Mouse (Mus musculus) left cerebral cortex, adult 8-10 months (tissue): ENCODE measurements around the gene Ccdc141. TPM values are rescaled to one million over a fixed set of nuclear protein-coding genes. Genes with fewer than 3 reads are reported as not detected.

Source experiments
- DNase-seq, 2 experiments: peaks; one replicate each; pipeline ENCODE4 v3.0.0; 2022; ENCODE audit warnings: low spot score in 2 of 2
- microRNA-seq, 2 experiments: library from miRNA; unstranded; fragments of <30 nt; microRNA quantifications; one replicate each; pipeline ENCODE4 v1.2.0; 2022
- total RNA-seq, 4 experiments: library from RNA; stranded (reverse); gene quantifications; 2 replicates each; pipeline ENCODE4 v1.2.4; 2022

Ccdc141 gene
- total RNA-seq, 4 experiments from 2014 or later: 19.5 to 27.3 (median 21.1) TPM

GRCm38 (mm10) chr2:76982391-76983145 lies 187.9 kb downstream of the Ccdc141 start, which contains the start of gene Ttn:
TSS of gene Ttn (minus strand) at chr2:76982547.
- no peak for DNase-seq

- no peak for DNase-seq
Observed at GRCm38 (mm10) chr2:76981717-76982116, 188.7 kb downstream of the Ccdc141 start.

- no peak for DNase-seq
Observed at GRCm38 (mm10) chr2:76980146-76980545, 190.3 kb downstream of the Ccdc141 start.

GRCm38 (mm10) chr2:76977650-76978049 lies 192.8 kb downstream of the Ccdc141 start:
- no peak for DNase-seq

GRCm38 (mm10) chr2:76972051-76972450 lies 198.4 kb downstream of the Ccdc141 start:
- no peak for DNase-seq

GRCm38 (mm10) chr2:76971069-76971468 lies 199.4 kb downstream of the Ccdc141 start:
- no peak for DNase-seq

- DNase-seq: no peak
Observed at GRCm38 (mm10) chr2:76970669-76971068, 199.8 kb downstream of the Ccdc141 start.

GRCm38 (mm10) chr2:76970204-76970603 lies 200.2 kb downstream of the Ccdc141 start:
- no peak for DNase-seq

GRCm38 (mm10) chr2:76969637-76970036 lies 200.8 kb downstream of the Ccdc141 start:
- DNase-seq: no peak

- peak; percentile 35 to 46 for DNase-seq
Observed at GRCm38 (mm10) chr2:76968919-76969318, 201.5 kb downstream of the Ccdc141 start.

GRCm38 (mm10) chr2:76966582-76966981 lies 203.9 kb downstream of the Ccdc141 start:
- DNase-seq: no peak

- DNase-seq: no peak
Observed at GRCm38 (mm10) chr2:76966013-76966412, 204.4 kb downstream of the Ccdc141 start.

- DNase-seq: no peak
Observed at GRCm38 (mm10) chr2:76965542-76965941, 204.9 kb downstream of the Ccdc141 start.

- no peak for DNase-seq
Observed at GRCm38 (mm10) chr2:76962045-76962432, 208.4 kb downstream of the Ccdc141 start.

GRCm38 (mm10) chr2:76961420-76962044 lies 208.9 kb downstream of the Ccdc141 start:
- DNase-seq: no peak

Small RNA genes lying within 50 kb of the gene (microRNA-seq; reads per million reads assigned to microRNA genes)
- gene Gm44360: 0 reads per million in 2 experiments

Other genes starting within 250 kb of the Ccdc141 start
- 1 to 10 TPM in 3 of 4 experiments, under 1 TPM in 1; 0.67 to 5.2 (median 1.9) TPM for gene Ttn, start 188.1 kb downstream of the Ccdc141 start, total RNA-seq
- 10 to 100 TPM; 47.9 to 50.4 (median 49.7) TPM for gene Sestd1, start 110.0 kb upstream of the Ccdc141 start, total RNA-seq